Comparison of ENCODE assay signal across 14 mouse cellular contexts in the genomic region with DNA sequence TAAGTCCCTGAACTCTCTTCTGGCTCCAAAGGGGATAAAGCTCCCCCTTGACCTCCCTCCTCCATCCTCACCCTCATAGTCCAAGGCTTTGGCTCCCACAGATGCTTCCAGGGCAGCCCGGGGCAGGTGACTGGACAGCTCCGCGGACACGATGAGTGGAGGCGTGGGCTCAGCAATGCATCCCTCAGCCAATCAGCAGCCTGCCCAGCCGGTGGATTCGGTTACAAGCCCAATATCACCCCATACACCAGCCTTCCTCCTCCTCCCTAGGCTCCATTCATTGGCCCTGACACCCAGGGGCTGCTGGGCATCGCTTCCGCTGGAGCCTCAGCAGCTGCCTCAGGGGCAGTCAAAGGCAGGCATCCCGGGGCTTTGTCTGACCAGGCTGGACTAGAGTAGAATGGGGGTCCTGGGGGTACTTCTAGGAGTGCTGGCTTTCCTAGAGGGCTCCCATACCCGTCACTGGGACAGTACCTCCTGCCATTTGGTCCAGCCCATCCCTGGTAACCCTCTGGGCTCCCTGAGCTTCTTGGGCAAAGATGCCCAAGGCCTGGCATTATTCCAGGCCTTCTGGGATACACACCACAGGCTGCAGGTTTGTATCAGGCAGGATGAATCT. TPM values are rescaled to one million over a fixed set of nuclear protein-coding genes. Genes with fewer than 3 reads are reported as not detected.
DNase-seq lines count a peak whose midpoint lies in the region; ATAC-seq and TF ChIP-seq lines count a peak whose summit lies in the region.
"Had no signal": no experiment of that assay in that cellular context is flagged by ENCODE, and none has a peak within 500 bp of the region (broad histone marks: within the 10 kb centered on the region; RNA-seq: fewer than 3 reads in every experiment).

A gene (plus strand): TSS at position 333 of the 619 bp plus-strand sequence.

- H3K36me3 ChIP-seq in intestine, embryonic 15.5 days: no peaks in the 10 kb centered on the region
- no peaks in the 10 kb centered on the region for H3K36me3 ChIP-seq in intestine, postnatal 0 days (ENCODE audit: control insufficient read depth, insufficient read depth)
- H3K36me3 ChIP-seq in midbrain, postnatal 0 days (ENCODE audit: insufficient read depth, low read length): no peaks in the 10 kb centered on the region
- no peaks in the 10 kb centered on the region for H3K36me3 ChIP-seq in midbrain, embryonic 14.5 days (ENCODE audit: control insufficient read depth, insufficient read depth, low read length)
- H3K36me3 ChIP-seq in embryonic facial prominence, embryonic 11.5 days (replicated peaks; ENCODE audit: control insufficient read depth, insufficient read depth, low read depth, low read length): no peaks in the 10 kb centered on the region
- no peaks in the 10 kb centered on the region for H3K36me3 ChIP-seq in stomach, postnatal 0 days (ENCODE audit: control insufficient read depth, insufficient read depth, low read length)
- H3K36me3 ChIP-seq: embryonic facial prominence, embryonic 13.5 days; heart, embryonic 15.5 days; neural tube, embryonic 13.5 days had no signal

- no peak for TF ChIP-seq EP300 in stomach, postnatal 0 days (optimal IDR thresholded peaks at IDR 0.05)

- WGBS in intestine, embryonic 15.5 days: 25% methylated on average over 11 of the region's 11 CpGs
- WGBS in intestine, postnatal 0 days: 34% methylated on average over 11 of the region's 11 CpGs
- 20% methylated on average over 11 of the region's 11 CpGs for WGBS in midbrain, postnatal 0 days
- WGBS in midbrain, embryonic 14.5 days: 34% methylated on average over 11 of the region's 11 CpGs
- 25% methylated on average over 11 of the region's 11 CpGs for WGBS in embryonic facial prominence, embryonic 11.5 days
- WGBS in stomach, postnatal 0 days: 21% methylated on average over 11 of the region's 11 CpGs

- no peak within 1 kb of the TSS for H3K27ac ChIP-seq in intestine, embryonic 15.5 days
- no peak within 1 kb of the TSS for H3K27ac ChIP-seq in intestine, postnatal 0 days (ENCODE audit: low read depth, low read length)
- no peak within 1 kb of the TSS for H3K27ac ChIP-seq in midbrain, postnatal 0 days (ENCODE audit: low read depth, low read length)
- no peak within 1 kb of the TSS for H3K27ac ChIP-seq in midbrain, embryonic 14.5 days (replicated peaks; ENCODE audit: low read depth, low read length)
- H3K27ac ChIP-seq in embryonic facial prominence, embryonic 11.5 days (replicated peaks; ENCODE audit: low read depth, low read length): no peak within 1 kb of the TSS
- H3K27ac ChIP-seq in stomach, postnatal 0 days (replicated peaks): peak within 1 kb of the TSS; percentile 18; the same call in 1 of the 2 replicates
- H3K27ac ChIP-seq in left cerebral cortex, adult 2 months: no peak within 1 kb of the TSS
- H3K27ac ChIP-seq: embryonic facial prominence, embryonic 13.5 days; gastrocnemius, adult 2 months; heart, embryonic 15.5 days; neural tube, embryonic 13.5 days had no signal

- peak within 1 kb of the TSS; percentile 26; the same call in 1 of the 2 replicates for H3K4me2 ChIP-seq in intestine, embryonic 15.5 days (replicated peaks)
- H3K4me2 ChIP-seq in intestine, postnatal 0 days (replicated peaks; ENCODE audit: low read depth): no peak within 1 kb of the TSS
- no peak within 1 kb of the TSS for H3K4me2 ChIP-seq in midbrain, postnatal 0 days (ENCODE audit: low read depth, low read length, poor library complexity, severe bottlenecking)
- no peak within 1 kb of the TSS for H3K4me2 ChIP-seq in midbrain, embryonic 14.5 days (ENCODE audit: low read length)
- no peak within 1 kb of the TSS for H3K4me2 ChIP-seq in embryonic facial prominence, embryonic 11.5 days (ENCODE audit: low read depth, low read length)
- H3K4me2 ChIP-seq in stomach, postnatal 0 days (replicated peaks; ENCODE audit: low read depth): no peak within 1 kb of the TSS
- H3K4me2 ChIP-seq: embryonic facial prominence, embryonic 13.5 days; heart, embryonic 15.5 days; liver, embryonic 11.5 days; neural tube, embryonic 13.5 days had no signal

- no peaks in the 10 kb centered on the region for H3K9me3 ChIP-seq in intestine, embryonic 15.5 days
- no peaks in the 10 kb centered on the region for H3K9me3 ChIP-seq in intestine, postnatal 0 days (ENCODE audit: control insufficient read depth)
- no peaks in the 10 kb centered on the region for H3K9me3 ChIP-seq in midbrain, postnatal 0 days (ENCODE audit: low read length)
- H3K9me3 ChIP-seq in midbrain, embryonic 14.5 days (ENCODE audit: control insufficient read depth, low read length): no peaks in the 10 kb centered on the region
- no peaks in the 10 kb centered on the region for H3K9me3 ChIP-seq in embryonic facial prominence, embryonic 11.5 days (replicated peaks; ENCODE audit: control insufficient read depth, low read length)
- no peaks in the 10 kb centered on the region for H3K9me3 ChIP-seq in stomach, postnatal 0 days (ENCODE audit: control insufficient read depth, low read length)
- H3K9me3 ChIP-seq: embryonic facial prominence, embryonic 13.5 days; heart, embryonic 15.5 days; neural tube, embryonic 13.5 days had no signal

- peaks cover 6% of the 10 kb centered on the region; the same call in 1 of the 2 replicates for H3K4me1 ChIP-seq in intestine, embryonic 15.5 days (replicated peaks)
- no peaks in the 10 kb centered on the region for H3K4me1 ChIP-seq in intestine, postnatal 0 days (replicated peaks; ENCODE audit: control insufficient read depth, insufficient read depth, low read length)
- H3K4me1 ChIP-seq in midbrain, postnatal 0 days (ENCODE audit: insufficient read depth, low read length): no peaks in the 10 kb centered on the region
- H3K4me1 ChIP-seq in midbrain, embryonic 14.5 days (ENCODE audit: control insufficient read depth, insufficient read depth, low read length): no peaks in the 10 kb centered on the region
- no peaks in the 10 kb centered on the region for H3K4me1 ChIP-seq in embryonic facial prominence, embryonic 11.5 days (ENCODE audit: control insufficient read depth, insufficient read depth, low read length)
- 0 out of 2 replicates have a peak, but pooled peaks cover 3% of the 10 kb centered on the region for H3K4me1 ChIP-seq in stomach, postnatal 0 days (replicated peaks; ENCODE audit: control insufficient read depth, insufficient read depth)

- TF ChIP-seq CTCF in intestine, postnatal 0 days (IDR thresholded peaks at IDR 0.05; ENCODE audit: low read depth): no peak
- TF ChIP-seq CTCF in midbrain, postnatal 0 days (IDR thresholded peaks at IDR 0.05): no peak
- no peak for TF ChIP-seq CTCF in stomach, postnatal 0 days (IDR thresholded peaks at IDR 0.05; ENCODE audit: low read depth)
- TF ChIP-seq CTCF in left cerebral cortex, adult 2 months (IDR thresholded peaks at IDR 0.05): no peak

- intact Hi-C loops in left cerebral cortex, adult 2 months (cut with DNase I): no loop called here

- H3K4me3 ChIP-seq in intestine, embryonic 15.5 days (replicated peaks): no peak within 1 kb of the TSS
- H3K4me3 ChIP-seq in intestine, postnatal 0 days (ENCODE audit: low read depth, low read length): no peak within 1 kb of the TSS
- H3K4me3 ChIP-seq in midbrain, postnatal 0 days (ENCODE audit: low read depth, low read length): no peak within 1 kb of the TSS
- no peak within 1 kb of the TSS for H3K4me3 ChIP-seq in midbrain, embryonic 14.5 days (replicated peaks; ENCODE audit: low read depth, low read length)
- H3K4me3 ChIP-seq in embryonic facial prominence, embryonic 11.5 days (ENCODE audit: low read depth, low read length): no peak within 1 kb of the TSS
- no peak within 1 kb of the TSS for H3K4me3 ChIP-seq in stomach, postnatal 0 days (ENCODE audit: low read depth, low read length)
- no peak within 1 kb of the TSS for H3K4me3 ChIP-seq in left cerebral cortex, adult 2 months
- H3K4me3 ChIP-seq: embryonic facial prominence, embryonic 13.5 days; gastrocnemius, adult 2 months; heart, embryonic 15.5 days; neural tube, embryonic 13.5 days had no signal

- no peaks in the 10 kb centered on the region for H3K27me3 ChIP-seq in intestine, embryonic 15.5 days (replicated peaks)
- H3K27me3 ChIP-seq in intestine, postnatal 0 days (replicated peaks; ENCODE audit: control insufficient read depth, insufficient read depth, low read length): no peaks in the 10 kb centered on the region
- no peaks in the 10 kb centered on the region for H3K27me3 ChIP-seq in midbrain, postnatal 0 days (ENCODE audit: insufficient read depth, low read length)
- no peaks in the 10 kb centered on the region for H3K27me3 ChIP-seq in midbrain, embryonic 14.5 days (ENCODE audit: control insufficient read depth, insufficient read depth, low read length)
- no peaks in the 10 kb centered on the region for H3K27me3 ChIP-seq in embryonic facial prominence, embryonic 11.5 days (ENCODE audit: control insufficient read depth, insufficient read depth, low read length)
- H3K27me3 ChIP-seq in stomach, postnatal 0 days (ENCODE audit: control insufficient read depth, insufficient read depth, low read length): no peaks in the 10 kb centered on the region
- H3K27me3 ChIP-seq: heart, embryonic 15.5 days; neural tube, embryonic 13.5 days had no signal

- peak; percentile 30 for ATAC-seq in intestine, embryonic 15.5 days
- ATAC-seq in intestine, postnatal 0 days: no peak
- ATAC-seq in midbrain, postnatal 0 days (ENCODE audit: low FRiP score): no peak
- no peak for ATAC-seq in midbrain, embryonic 14.5 days (ENCODE audit: low FRiP score, low TSS enrichment)
- no peak for ATAC-seq in embryonic facial prominence, embryonic 11.5 days (replicated peaks; ENCODE audit: insufficient number of reproducible peaks, low FRiP score, low TSS enrichment, low read depth)
- ATAC-seq in stomach, postnatal 0 days (ENCODE audit: low FRiP score, low TSS enrichment): peak; percentile 32; the same call in 1 of the 2 replicates

- no peak within 1 kb of the TSS for H3K9ac ChIP-seq in intestine, embryonic 15.5 days
- H3K9ac ChIP-seq in intestine, postnatal 0 days (ENCODE audit: low read depth, low read length): no peak within 1 kb of the TSS
- H3K9ac ChIP-seq in midbrain, postnatal 0 days (replicated peaks; ENCODE audit: low read length, poor library complexity, severe bottlenecking): no peak within 1 kb of the TSS
- H3K9ac ChIP-seq in midbrain, embryonic 14.5 days (replicated peaks; ENCODE audit: low read length): no peak within 1 kb of the TSS
- peak within 1 kb of the TSS; percentile 18; the same call in 1 of the 2 replicates for H3K9ac ChIP-seq in embryonic facial prominence, embryonic 11.5 days (replicated peaks; ENCODE audit: low read length)
- H3K9ac ChIP-seq in stomach, postnatal 0 days (ENCODE audit: low read length): no peak within 1 kb of the TSS
- H3K9ac ChIP-seq: embryonic facial prominence, embryonic 13.5 days; heart, embryonic 15.5 days; neural tube, embryonic 13.5 days had no signal

- DNase-seq in midbrain, postnatal 0 days (ENCODE audit: low spot score): peak; percentile 30
- DNase-seq in midbrain, embryonic 14.5 days: no peak
- peak; percentile 40 for DNase-seq in embryonic facial prominence, embryonic 11.5 days (ENCODE audit: low spot score)
- no peak for DNase-seq in stomach, postnatal 0 days (ENCODE audit: low spot score)
- DNase-seq in left cerebral cortex, adult 2 months (ENCODE audit: extremely low spot score in 1 of 2, low spot score in 2 of 2): no peak
- DNase-seq: gastrocnemius, adult 2 months; kidney, postnatal 10 days; thymus, adult 18-20 months had no signal

RNA-seq across cellular contexts. Expression of the gene that starts here (rescaled TPM):
- 0.38 and 0.45 TPM in 2 replicates for polyA plus RNA-seq in intestine, embryonic 15.5 days (2015; fragmentation: Nextera tagmentation; extraction: Ambion mirVana)
- 0.17 and 0.30 TPM in 2 replicates for polyA plus RNA-seq in intestine, postnatal 0 days (2015; fragmentation: Nextera tagmentation; extraction: Ambion mirVana)
- total RNA-seq in midbrain, postnatal 0 days (2014; rRNA removed): 27.4 and 33.1 TPM in 2 replicates
- polyA plus RNA-seq in midbrain, postnatal 0 days (2015; fragmentation: Nextera tagmentation; extraction: Ambion mirVana): 15.4 and 20.1 TPM in 2 replicates
- polyA plus RNA-seq in midbrain, embryonic 14.5 days (2014; fragmentation: Nextera tagmentation; extraction: Ambion mirVana): 0.59 and 0.72 TPM in 2 replicates
- polyA plus RNA-seq in embryonic facial prominence, embryonic 11.5 days (2014; fragmentation: Nextera tagmentation; extraction: Ambion mirVana): 0.41 and 0.45 TPM in 2 replicates
- 9.4 and 11.0 TPM in 2 replicates for polyA plus RNA-seq in stomach, postnatal 0 days (2015; fragmentation: Nextera tagmentation; extraction: Ambion mirVana)
- total RNA-seq in left cerebral cortex, adult 2 months (2021): 1 to 10 TPM; 3.8 to 4.1 TPM
- total RNA-seq: gastrocnemius, adult 2 months had no signal

Comparison
In these comparisons a context has a peak if more than half of its experiments do, and no peak if none do; other contexts are left out.
1. Peak in ATAC-seq and H3K4me2 ChIP-seq in intestine, embryonic 15.5 days; RNA of the gene not detected or under 1 TPM.
2. Peak in DNase-seq and H3K9ac ChIP-seq in embryonic facial prominence, embryonic 11.5 days; RNA of the gene not detected or under 1 TPM.